Mouse (Mus musculus): ENCODE data around the gene Mgarp. TPM values are rescaled to one million over a fixed set of nuclear protein-coding genes. Genes with fewer than 3 reads are reported as not detected.
"Not testable (repeated sequence)": the region's sequence is repeated elsewhere in the genome, so short reads cannot be mapped to it uniquely, and the experiment has no call there.

Gene Mgarp
- polyA plus RNA-seq, 1 experiment from 2014 or later, result 3.8 TPM

DNA sequence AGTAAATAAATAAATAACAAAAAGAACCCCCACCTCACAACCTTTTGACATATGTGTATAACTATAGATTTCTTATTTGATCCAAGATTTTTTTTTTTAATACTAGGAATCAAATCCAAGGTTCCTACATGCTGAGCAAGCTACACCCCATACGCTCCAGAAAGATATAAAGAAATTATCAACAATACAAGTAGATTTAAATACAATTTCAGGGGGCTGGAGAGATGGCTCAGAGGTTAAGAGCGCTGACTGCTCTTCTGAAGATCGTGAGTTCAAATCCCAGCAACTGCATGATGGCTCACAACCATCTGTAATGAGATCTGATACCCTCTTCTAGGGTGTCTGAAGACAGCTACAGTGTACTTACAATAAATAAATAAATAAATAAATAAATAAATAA lies 3.5 kb downstream of the Mgarp start:
- 97% methylated on average over 3 of the region's 3 CpGs for WGBS
- H3K36me3 ChIP-seq; DNase-seq (ENCODE audit: low spot score); H3K27ac ChIP-seq; H3K9me3 ChIP-seq (replicated peaks); H3K4me3 ChIP-seq: not testable (repeated sequence)
- peaks cover 41% of the 10 kb centered on the region for H3K27me3 ChIP-seq (ENCODE audit: low read depth, poor library complexity, severe bottlenecking)
- peaks cover 29% of the 10 kb centered on the region for H3K4me1 ChIP-seq

DNA sequence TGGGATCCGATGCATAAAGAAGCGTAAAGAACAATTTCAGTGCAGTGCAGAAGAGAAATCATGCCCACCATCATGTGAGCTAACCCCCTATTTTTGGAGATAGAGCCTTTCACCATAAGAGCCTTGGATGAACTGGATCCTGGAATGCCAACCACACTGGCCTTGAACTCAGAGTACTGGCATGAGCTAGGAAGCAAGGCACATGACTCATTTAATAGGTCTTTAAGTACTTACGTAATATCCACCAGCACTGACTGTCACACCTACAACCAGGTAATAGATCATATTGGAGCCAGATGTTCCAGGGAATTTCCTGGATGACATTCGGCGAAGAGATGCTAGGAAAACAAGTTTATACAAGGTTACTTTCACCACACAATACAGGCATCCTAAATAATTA lies 4.9 kb downstream of the Mgarp start:
- 95% methylated on average over 5 of the region's 5 CpGs for WGBS
- no peak overlapping the region for H3K4me3 ChIP-seq
- peaks cover 25% of the 10 kb centered on the region for H3K4me1 ChIP-seq
- H3K27me3 ChIP-seq (ENCODE audit: low read depth, poor library complexity, severe bottlenecking), result peaks cover 40% of the 10 kb centered on the region
- H3K36me3 ChIP-seq, result no peaks in the 10 kb centered on the region
- no peak for DNase-seq (ENCODE audit: low spot score)
- H3K27ac ChIP-seq, result no peak overlapping the region
- H3K9me3 ChIP-seq (replicated peaks), result no peaks in the 10 kb centered on the region

GRCm38 (mm10) chr3:51391095-51391494 lies 5.4 kb downstream of the Mgarp start:
- Histone ChIP-seq H3K4me1 (peaks cover 20% of the 10 kb centered on the region), H3K36me3 (no peaks in the 10 kb centered on the region), H3K27me3 (ENCODE audit: low read depth, poor library complexity, severe bottlenecking) (peaks cover 35% of the 10 kb centered on the region), H3K4me3 (no peak overlapping the region), H3K9me3 (replicated peaks) (no peaks in the 10 kb centered on the region), H3K27ac (no peak overlapping the region)
- no peak for DNase-seq (ENCODE audit: low spot score)
- 86% methylated on average over 5 of the region's 5 CpGs for WGBS

- peak overlapping the region; percentile 44 for H3K4me3 ChIP-seq
- peaks cover 22% of the 10 kb centered on the region for H3K27me3 ChIP-seq (ENCODE audit: low read depth, poor library complexity, severe bottlenecking)
- peaks cover 15% of the 10 kb centered on the region for H3K4me1 ChIP-seq
- 7% methylated on average over 13 of the region's 13 CpGs for WGBS
- no peak for DNase-seq (ENCODE audit: low spot score)
- peak overlapping the region; percentile 62 for H3K27ac ChIP-seq
- no peaks in the 10 kb centered on the region for H3K9me3 ChIP-seq (replicated peaks)
- no peaks in the 10 kb centered on the region for H3K36me3 ChIP-seq
These were observed 7.6 kb downstream of the Mgarp start for GRCm38 (mm10) chr3:51388904-51389303.

- Histone ChIP-seq H3K4me1 (peaks cover 21% of the 10 kb centered on the region), H3K27ac (no peak overlapping the region), H3K27me3 (ENCODE audit: low read depth, poor library complexity, severe bottlenecking) (peaks cover 22% of the 10 kb centered on the region), H3K4me3 (no peak overlapping the region), H3K36me3 (no peaks in the 10 kb centered on the region), H3K9me3 (replicated peaks) (no peaks in the 10 kb centered on the region)
- 64% methylated on average over 8 of the region's 8 CpGs for WGBS
- DNase-seq (ENCODE audit: low spot score), result no peak
These were observed 8.6 kb downstream of the Mgarp start for GRCm38 (mm10) chr3:51387868-51388381.

DNA sequence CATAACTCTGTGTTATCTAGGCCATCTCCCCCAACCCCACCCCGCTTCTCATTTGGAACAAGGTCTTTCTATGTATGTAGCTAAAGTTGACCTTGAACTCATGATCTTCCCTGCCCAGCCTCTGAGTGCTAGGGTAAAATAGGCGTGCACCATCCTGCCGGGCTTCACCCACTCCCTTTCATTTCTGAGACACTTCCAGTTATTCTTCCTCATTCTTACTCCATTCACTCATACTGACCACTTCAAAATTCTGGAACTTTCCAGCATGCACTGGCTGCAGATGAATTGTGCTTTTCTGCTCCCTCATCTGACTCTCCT lies 9.4 kb downstream of the Mgarp start:
- Histone ChIP-seq H3K4me3 (no peak overlapping the region), H3K36me3 (no peaks in the 10 kb centered on the region), H3K27me3 (ENCODE audit: low read depth, poor library complexity, severe bottlenecking) (peaks cover 22% of the 10 kb centered on the region), H3K9me3 (replicated peaks) (no peaks in the 10 kb centered on the region), H3K4me1 (peaks cover 22% of the 10 kb centered on the region), H3K27ac (no peak overlapping the region)
- DNase-seq (ENCODE audit: low spot score), result no peak
- WGBS, result 82% methylated on average over 3 of the region's 3 CpGs

- H3K36me3 ChIP-seq, result no peaks in the 10 kb centered on the region
- H3K27me3 ChIP-seq (ENCODE audit: low read depth, poor library complexity, severe bottlenecking), result peaks cover 22% of the 10 kb centered on the region
- 50% methylated on average over 12 of the region's 12 CpGs for WGBS
- no peak for DNase-seq (ENCODE audit: low spot score)
- no peak overlapping the region for H3K4me3 ChIP-seq
- peaks cover 22% of the 10 kb centered on the region for H3K4me1 ChIP-seq
- H3K27ac ChIP-seq, result no peak overlapping the region
- H3K9me3 ChIP-seq (replicated peaks), result no peaks in the 10 kb centered on the region
These were observed 10.0 kb downstream of the Mgarp start for GRCm38 (mm10) chr3:51386441-51387133.

GRCm38 (mm10) chr3:51383409-51383808 lies 13.1 kb downstream of the Mgarp start:
- Histone ChIP-seq H3K4me3 (no peak overlapping the region), H3K36me3 (no peaks in the 10 kb centered on the region), H3K9me3 (replicated peaks) (no peaks in the 10 kb centered on the region), H3K4me1 (peaks cover 13% of the 10 kb centered on the region), H3K27me3 (ENCODE audit: low read depth, poor library complexity, severe bottlenecking) (peaks cover 16% of the 10 kb centered on the region; the same call in 1 of the 2 replicates), H3K27ac (no peak overlapping the region)
- 83% methylated on average over 12 of the region's 12 CpGs for WGBS
- DNase-seq (ENCODE audit: low spot score), result no peak

DNA sequence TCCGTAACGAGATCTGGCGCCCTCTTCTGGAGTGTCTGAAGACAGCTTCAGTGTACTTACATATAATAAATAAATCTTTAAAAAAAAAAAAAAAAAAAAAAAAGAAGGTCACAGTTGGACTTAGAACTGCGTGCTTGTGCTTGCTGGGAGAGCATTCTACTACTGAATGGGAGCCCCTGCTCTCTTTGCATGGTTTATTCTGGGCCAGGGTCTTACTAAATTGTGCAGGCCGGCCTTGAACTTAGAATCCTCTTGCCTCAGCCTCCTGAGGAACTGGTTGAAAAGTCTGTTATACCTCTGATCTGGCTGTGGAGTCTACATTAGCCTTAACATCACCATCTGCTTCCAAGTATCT lies 15.9 kb downstream of the Mgarp start:
- H3K9me3 ChIP-seq (replicated peaks), result no peaks in the 10 kb centered on the region
- no peak overlapping the region for H3K4me3 ChIP-seq

GRCm38 (mm10) chr3:51379786-51380659 lies 16.5 kb downstream of the Mgarp start:
- no peaks in the 10 kb centered on the region for H3K9me3 ChIP-seq (replicated peaks)
- H3K4me1 ChIP-seq, result peaks cover 18% of the 10 kb centered on the region
- H3K36me3 ChIP-seq, result no peaks in the 10 kb centered on the region
- no peak for DNase-seq (ENCODE audit: low spot score)
- H3K4me3 ChIP-seq, result no peak overlapping the region
- WGBS, result 81% methylated on average over 5 of the region's 5 CpGs
- no peak overlapping the region for H3K27ac ChIP-seq
- no peaks in the 10 kb centered on the region for H3K27me3 ChIP-seq (ENCODE audit: low read depth, poor library complexity, severe bottlenecking)

More for the DNA sequence above, 15.9 kb downstream of the Mgarp start:
- Histone ChIP-seq H3K27ac (no peak overlapping the region), H3K27me3 (ENCODE audit: low read depth, poor library complexity, severe bottlenecking) (no peaks in the 10 kb centered on the region), H3K36me3 (no peaks in the 10 kb centered on the region), H3K4me1 (peaks cover 18% of the 10 kb centered on the region)
- DNase-seq (ENCODE audit: low spot score), result no peak
- 46% methylated on average over 5 of the region's 5 CpGs for WGBS

DNA sequence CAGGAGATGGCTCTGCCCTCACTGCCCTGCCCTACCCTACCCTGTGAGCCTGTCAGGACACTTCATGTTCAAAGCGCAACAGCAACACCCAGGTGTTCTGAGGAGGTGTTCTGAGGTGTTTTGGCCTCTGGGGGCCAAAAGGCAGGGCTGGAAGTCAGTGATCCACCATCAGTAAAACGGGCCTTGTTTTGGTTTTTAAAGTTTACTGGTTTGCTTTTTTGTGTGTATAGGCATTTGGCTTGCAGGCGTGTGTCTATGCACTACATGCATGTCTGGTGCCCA lies 17.9 kb downstream of the Mgarp start:
- 78% methylated on average over 3 of the region's 3 CpGs for WGBS
- peak overlapping the region; percentile 39 for H3K4me3 ChIP-seq

DNA sequence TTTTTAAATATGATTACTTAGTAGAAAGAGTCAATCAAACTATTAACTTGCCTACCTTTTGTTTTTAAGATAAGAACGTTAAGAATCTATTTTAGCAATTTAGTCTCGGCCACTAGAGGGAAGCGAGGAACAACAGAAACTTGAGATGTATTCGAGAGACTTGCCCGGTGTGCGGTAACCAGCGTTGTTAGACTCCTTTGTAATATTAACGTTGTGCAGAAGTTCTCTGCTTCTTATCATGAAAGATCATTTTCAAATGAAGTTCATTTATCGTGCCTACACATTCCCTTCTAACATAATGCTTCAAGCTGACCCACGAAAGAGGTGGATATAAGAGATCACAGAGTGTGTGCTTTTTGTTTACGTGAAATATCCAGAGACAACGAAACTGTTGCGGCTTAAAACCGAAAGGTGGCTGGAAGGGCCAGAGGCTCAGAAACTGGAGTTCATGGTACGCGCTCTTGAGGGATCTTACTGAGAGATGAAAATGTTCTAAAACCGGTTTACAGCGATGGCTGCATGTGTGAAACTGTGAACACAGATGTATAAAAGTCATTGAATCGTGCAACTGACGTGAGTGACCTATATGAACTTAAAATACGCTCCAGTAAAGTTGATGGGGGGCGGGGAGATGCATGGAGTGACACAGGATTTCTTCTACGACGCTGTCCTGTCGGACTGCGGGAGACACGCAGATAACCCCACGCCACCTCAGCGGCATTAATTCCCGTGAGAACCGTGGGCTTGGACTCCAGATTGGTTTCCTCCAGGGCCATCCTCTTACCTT lies 18.5 kb downstream of the Mgarp start:
- Histone ChIP-seq H3K4me1 (peaks cover 13% of the 10 kb centered on the region), H3K27ac (peak overlapping the region; percentile 61), H3K27me3 (ENCODE audit: low read depth, poor library complexity, severe bottlenecking) (no peaks in the 10 kb centered on the region), H3K36me3 (no peaks in the 10 kb centered on the region), H3K4me3 (peak overlapping the region; percentile 39), H3K9me3 (replicated peaks) (no peaks in the 10 kb centered on the region)
- 49% methylated on average over 31 of the region's 31 CpGs for WGBS
- DNase-seq (ENCODE audit: low spot score), result no peak

More for the DNA sequence above, 17.9 kb downstream of the Mgarp start:
- no peak for DNase-seq (ENCODE audit: low spot score)
- peak overlapping the region; percentile 61 for H3K27ac ChIP-seq
- peaks cover 18% of the 10 kb centered on the region for H3K4me1 ChIP-seq
- no peaks in the 10 kb centered on the region for H3K27me3 ChIP-seq (ENCODE audit: low read depth, poor library complexity, severe bottlenecking)
- H3K36me3 ChIP-seq, result no peaks in the 10 kb centered on the region
- H3K9me3 ChIP-seq (replicated peaks), result no peaks in the 10 kb centered on the region

Measured in limb, embryonic 10.5 days (tissue).